Mouse (Mus musculus): ENCODE results near the gene Rubcn. TPM values are rescaled to one million over a fixed set of nuclear protein-coding genes. Genes with fewer than 3 reads are reported as not detected.
"Not testable (repeated sequence)": the region's sequence is repeated elsewhere in the genome, so short reads cannot be mapped to it uniquely, and the experiment has no call there.

Rubcn gene
- total RNA-seq, 2 experiments from 2014 or later = 59.9 to 60.6 TPM

DNA sequence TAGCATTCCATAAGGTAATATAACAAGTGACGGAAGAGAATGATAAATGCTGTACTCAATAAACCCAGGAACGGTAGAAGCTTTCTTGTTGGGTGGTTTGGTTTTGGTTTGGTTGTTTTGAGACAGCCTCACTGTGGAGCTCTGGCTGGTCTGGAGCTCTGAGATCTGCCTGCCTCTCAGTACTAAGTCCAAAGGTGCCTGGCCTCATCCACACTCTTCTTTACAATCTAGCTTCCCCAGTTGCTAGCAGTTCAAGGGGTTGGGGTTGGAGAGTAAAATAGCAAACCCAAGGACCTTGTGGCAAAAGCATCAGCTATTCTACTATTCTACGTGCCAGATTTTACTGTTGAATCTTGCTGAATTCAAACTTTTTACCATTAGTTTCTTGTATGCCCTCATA, 1.7 kb downstream of the Rubcn start:
- no peak for DNase-seq (ENCODE audit: extremely low spot score in 1 of 2, low spot score in 2 of 2)
- intact Hi-C loops (cut with DNase I) = no loop called here

DNA sequence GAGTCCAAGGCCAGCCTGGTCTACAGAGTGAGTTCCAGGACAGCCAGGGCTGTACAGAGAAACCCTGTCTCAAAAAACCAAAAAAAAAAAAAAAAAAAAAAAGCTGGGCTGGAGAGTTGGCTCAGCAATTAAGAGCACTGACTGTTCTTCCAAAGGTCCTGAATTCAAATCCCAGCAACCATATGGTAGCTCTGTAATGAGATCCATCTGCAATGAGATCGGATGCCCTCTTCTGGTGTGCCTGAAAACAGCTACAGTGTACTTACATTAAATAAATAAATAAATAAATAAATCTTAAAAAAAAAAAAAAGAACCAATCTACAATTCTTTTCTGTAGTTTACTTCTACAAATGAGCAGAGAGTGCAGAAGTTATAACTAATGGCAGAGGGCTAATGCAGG, 2.3 kb downstream of the Rubcn start:
- intact Hi-C loops (cut with DNase I); DNase-seq (ENCODE audit: extremely low spot score in 1 of 2, low spot score in 2 of 2): not testable (repeated sequence)

DNA sequence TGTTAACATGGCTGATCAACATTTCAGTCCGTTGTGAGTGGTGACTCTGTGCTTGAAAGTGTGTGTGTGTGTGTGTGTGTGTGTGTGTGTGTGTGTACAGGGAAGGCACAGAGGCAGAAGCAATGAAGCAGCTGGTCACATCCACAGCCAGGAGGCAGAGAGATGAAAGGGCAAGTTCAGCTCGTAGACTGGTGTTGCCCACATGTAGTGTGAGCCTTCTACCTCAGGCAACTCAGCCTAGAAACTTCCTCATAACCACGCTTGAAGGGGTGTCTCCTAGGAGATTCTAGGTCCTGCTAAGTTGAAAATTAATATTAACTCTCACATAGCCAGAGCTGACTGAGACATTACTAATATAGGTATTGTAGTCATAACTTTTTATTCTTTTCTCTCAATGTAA, 4.2 kb downstream of the Rubcn start:
- no peak for DNase-seq (ENCODE audit: extremely low spot score in 1 of 2, low spot score in 2 of 2)
- intact Hi-C loops (cut with DNase I) = no loop called here

DNA sequence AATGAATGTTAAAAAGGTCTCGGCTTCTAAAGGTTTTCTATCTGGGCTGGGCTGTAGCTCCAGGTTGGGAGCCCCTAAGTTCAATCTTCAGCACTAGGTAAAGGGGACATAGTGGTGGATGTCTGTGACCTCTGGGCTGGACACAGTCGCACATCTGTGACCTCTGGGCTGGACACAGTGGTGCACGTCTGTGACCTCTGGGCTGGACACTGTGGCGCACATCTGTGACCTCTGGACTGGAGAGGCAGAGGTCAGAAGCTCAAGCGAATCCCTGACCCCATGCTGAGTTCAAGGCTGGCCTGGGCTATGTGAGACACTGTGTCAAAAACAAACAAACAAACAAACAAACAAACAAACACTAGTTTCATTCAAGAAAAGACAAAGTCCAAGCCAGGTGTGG, 7.3 kb downstream of the Rubcn start:
- intact Hi-C loops (cut with DNase I) = no loop called here
- DNase-seq (ENCODE audit: extremely low spot score in 1 of 2, low spot score in 2 of 2) = no peak

DNA sequence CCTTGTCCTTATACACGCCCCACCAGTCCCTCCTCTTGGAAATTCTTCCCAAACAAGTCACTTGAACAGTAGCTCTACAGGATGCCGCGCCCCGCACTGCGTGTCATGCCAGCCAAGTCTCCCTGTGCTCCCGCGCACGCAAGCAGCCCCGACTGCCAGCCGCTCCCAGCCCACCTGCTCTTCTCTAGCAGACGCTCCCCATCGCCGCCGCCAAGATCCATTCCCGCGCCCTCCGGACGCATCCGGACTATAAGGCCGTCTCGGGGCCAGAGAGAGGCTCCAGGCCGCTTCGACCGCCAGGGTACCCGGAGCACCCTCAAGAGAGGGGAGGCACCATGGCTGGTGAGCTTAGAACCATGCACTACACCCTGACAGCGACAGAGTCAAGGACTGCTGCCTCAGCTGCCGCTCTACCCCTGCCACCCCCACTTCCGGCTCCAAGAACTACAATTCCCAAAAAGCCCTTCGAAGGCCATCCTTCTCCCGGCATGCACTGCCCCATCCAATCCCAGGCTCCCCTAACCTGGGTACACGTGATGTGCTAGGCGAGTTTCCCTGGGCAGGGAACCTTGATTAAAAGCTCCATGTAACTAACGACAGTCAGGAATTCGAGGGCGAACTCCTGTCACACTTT, 9.5 kb downstream of the Rubcn start:
- DNase-seq (ENCODE audit: extremely low spot score in 1 of 2, low spot score in 2 of 2) = peak; percentile 90 to 92
- intact Hi-C loops (cut with DNase I) = no loop called here

DNA sequence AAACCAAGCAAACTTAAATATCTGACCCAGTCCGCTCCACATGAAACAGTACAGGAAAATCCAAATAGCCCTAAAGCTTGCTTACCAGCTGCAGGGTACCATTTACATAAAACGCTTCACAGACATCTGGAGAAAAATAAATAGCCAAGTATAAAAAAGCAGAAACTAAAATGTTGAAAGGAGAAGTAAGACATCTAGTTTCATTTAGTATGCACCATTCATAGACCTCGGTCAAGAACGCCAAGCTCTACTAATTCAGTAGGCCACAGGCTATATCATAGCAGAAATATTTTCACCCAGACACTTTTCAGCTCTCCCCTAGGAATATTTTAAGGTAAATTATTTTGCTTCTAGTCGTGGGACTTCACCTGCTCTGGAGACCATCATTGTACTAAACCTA, 10.9 kb downstream of the Rubcn start:
- intact Hi-C loops (cut with DNase I) = no loop called here
- DNase-seq (ENCODE audit: extremely low spot score in 1 of 2, low spot score in 2 of 2) = no peak

DNA sequence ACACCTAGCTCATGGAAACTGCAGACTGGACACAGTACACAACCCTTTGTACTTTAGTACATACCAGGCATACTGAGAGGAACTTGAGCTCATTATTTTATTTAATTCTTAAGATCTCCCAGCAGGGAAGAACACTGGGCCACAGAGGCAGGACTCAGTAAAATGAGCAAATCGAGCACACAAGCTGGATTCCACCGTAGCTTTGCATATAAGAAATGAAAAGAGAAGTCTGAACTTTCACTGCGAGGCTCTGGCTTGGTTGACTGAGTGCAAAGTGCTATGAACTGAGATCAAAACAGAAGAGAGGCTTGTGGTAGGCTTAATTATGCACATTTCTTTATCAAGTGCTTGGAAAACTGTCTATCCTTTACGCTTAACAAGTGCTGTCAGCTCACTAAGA, 12.2 kb downstream of the Rubcn start:
- no peak for DNase-seq (ENCODE audit: extremely low spot score in 1 of 2, low spot score in 2 of 2)
- intact Hi-C loops (cut with DNase I) = no loop called here

DNA sequence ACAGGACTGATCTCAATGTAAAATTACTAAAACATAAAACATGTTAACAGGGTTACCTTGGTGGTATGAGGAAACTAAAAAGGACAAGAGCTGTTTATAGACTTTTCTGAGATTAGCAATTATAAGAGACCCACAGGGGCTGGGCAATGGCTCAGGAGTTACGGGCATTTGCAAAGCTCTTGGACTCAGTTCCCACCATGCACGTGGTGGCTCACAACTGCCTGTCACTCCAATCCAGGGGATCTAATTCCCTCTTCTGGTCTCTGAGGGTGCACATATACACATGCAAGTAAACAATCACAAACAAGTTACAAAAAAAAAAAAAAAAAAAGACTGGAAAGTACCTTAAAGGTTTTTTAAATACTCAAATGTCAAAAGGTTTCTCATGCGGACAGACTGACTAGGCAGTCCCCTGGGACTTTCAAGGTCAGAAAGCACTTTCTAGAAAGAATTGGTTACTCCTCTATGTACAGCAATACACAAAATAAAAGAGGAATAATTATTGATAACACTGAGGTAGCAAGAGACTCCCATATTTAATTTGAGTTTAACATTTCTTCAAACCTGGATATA, 15.7 kb downstream of the Rubcn start:
- no peak for DNase-seq (ENCODE audit: extremely low spot score in 1 of 2, low spot score in 2 of 2)
- intact Hi-C loops (cut with DNase I) = no loop called here

DNA sequence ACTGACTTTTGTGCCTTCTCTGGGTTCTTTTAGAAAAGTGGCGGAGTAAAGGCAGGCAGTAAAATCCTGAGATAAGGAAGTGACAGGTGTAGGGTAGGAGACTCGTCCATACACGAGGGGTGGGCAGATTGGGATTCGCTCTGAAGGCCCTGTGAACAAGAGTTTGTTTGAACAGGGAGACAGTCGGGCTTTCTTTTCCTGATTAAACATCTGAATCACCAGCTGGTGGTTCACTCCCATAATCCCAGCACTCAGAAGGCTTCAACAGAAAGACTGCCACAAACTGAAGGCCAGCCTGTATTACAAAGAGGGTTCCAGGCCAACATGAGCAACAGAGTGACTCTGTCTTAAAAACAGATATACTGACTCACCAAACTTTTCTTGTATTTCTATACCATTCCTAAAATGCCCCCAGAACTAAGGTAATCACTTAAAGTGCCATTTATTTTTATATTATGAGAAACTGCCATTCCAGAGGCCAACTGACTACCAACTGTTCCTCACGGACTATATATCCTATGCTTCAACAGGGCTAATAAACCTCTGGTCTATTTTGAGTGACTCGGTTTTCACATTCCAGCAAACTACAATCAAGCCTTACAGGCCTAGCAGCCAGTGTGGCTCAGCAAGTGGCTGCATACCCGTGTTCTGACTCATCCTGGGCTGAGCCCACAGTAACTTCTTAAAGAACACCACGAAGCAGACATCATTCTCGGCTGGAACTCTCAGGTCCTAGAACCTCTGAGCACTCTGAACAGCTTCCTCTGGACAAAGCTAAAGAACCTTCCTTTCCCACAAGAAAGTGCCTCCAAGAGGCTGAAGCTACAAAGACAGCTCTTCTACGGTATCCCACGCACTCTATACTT, 18.6 kb downstream of the Rubcn start:
- DNase-seq (ENCODE audit: extremely low spot score in 1 of 2, low spot score in 2 of 2) = no peak
- intact Hi-C loops (cut with DNase I) = no loop called here

DNA sequence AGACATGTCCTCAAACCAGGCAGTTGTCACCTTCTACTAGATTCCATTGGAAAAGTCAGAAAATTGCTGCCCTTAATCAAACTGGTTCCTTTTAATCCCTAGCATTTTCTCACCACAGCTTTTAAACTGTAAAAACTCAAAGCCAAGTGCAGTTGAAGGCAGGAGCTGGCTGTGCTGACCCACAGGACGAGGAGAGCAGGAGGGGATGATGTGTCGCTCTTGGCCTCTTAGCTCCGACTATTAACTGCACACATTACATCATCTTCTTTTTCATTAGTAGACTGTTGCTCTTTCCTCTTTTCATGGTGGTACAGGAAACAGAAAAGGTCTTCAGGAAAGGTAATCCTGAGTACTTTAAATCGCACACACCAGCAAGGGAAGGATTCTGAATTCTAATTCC, 19.2 kb downstream of the Rubcn start:
- intact Hi-C loops (cut with DNase I) = no loop called here
- no peak for DNase-seq (ENCODE audit: extremely low spot score in 1 of 2, low spot score in 2 of 2)

DNA sequence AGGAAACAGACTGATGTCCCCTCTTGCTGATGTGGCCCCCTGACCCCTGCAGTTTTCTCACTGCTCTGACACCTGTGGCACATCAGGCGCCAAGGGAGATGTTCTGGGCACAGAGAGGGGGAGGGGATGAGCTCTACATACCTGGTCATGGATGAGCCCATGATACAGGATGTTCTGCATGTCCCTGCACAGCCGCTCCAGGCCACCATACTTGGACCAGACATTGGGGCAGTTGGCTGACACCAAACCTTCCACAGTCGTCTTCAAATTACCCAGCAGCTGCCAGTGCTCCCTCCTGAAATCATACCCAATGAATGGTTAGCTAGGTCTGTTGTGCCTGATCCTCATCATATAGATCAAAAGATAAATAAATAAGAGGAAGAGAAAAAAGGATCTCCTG, 20.8 kb downstream of the Rubcn start:
- intact Hi-C loops (cut with DNase I) = no loop called here
- DNase-seq (ENCODE audit: extremely low spot score in 1 of 2, low spot score in 2 of 2) = no peak

DNA sequence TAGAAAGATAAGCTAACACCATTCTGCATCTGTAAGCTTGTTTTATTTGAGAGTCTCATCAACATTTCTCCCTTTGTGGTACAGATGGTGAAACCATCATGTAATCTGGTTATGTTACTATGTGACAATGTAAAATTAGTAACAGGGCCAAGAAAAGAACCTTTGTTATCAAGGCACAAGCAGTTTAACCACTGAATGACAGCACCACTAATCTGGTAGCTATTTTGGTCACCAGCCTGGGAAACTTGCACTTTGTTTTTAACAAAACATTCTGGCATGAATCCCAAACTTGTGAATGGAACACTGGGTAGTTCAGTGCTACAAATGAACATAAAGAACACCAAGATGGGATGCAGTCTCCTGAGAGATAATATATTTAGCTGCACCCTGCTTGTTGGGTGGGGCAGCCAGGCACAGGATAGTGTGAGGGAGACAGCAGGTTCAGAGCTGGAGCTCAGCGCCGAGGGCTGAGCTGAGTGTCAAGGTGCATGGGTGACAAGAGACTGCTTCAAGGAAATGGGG, 23.5 kb downstream of the Rubcn start:
- intact Hi-C loops (cut with DNase I) = no loop called here
- peak in 1 of 2 experiments; percentile 45 for DNase-seq (ENCODE audit: extremely low spot score in 1 of 2, low spot score in 2 of 2)

DNA sequence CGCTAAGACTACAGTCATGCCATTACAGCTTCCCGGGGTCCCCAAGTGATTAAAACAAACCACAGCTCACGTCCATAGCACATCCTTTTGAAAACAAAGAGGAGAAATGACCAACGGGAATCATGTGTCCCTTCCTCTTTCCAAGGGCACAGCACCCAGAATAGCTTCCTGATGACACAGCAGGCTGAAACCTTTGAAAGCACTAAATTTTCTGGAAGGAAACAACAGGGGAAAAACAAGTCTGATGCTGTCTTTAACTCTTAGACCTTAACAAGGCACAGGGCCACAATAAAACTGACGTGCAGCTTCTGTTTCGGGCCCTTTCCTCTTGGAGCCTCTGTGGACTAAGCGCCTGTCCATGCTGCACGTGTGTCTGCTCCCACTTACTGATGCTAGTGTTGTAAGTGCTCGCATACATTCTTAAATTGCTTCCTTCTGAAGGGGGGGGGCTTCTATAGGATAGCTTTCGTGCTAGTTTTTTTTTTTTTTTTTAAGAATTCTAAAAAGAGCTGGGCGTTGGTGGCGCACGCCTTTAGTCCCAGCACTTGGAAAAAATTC, 24.0 kb downstream of the Rubcn start:
- no peak for DNase-seq (ENCODE audit: extremely low spot score in 1 of 2, low spot score in 2 of 2)
- intact Hi-C loops (cut with DNase I) = no loop called here

DNA sequence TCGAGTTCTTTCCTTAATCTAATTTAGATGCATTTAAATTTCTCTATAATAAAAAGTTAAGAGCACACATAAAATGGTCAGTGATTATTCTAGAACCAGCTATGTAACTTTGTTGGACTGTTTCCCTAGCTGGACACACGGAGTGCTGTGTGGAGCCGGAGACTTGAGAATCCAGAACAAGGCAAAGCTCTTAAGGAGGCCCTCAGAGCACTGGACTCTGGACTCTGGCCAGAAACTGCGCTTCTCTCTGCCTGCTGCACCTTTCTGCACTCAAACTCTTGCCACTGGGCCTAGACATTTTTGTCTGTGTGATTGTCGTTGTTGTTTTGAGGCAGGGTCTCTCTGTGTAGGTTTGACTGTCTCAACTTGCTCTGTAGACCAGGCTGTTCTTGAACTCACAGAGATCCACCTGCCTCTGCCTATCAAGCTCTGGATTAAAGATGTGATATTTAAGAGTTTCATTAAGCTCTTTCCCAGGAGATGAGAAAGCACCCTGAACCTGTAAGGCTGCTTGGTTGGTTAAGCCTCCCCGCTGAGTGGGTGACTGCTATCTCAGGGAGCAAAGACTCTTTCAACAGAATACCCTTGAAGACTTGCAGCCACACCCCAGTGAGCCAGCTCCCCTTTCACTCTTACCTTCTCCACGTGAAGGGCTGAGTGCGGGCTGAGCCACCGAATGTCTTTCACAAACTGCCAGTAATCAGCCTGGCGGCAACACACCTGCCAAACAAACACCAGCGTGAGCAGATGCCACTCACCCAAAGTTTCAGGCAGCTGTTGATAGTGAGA, 28.3 kb downstream of the Rubcn start:
- intact Hi-C loops (cut with DNase I) = no loop called here
- DNase-seq (ENCODE audit: extremely low spot score in 1 of 2, low spot score in 2 of 2) = no peak

DNA sequence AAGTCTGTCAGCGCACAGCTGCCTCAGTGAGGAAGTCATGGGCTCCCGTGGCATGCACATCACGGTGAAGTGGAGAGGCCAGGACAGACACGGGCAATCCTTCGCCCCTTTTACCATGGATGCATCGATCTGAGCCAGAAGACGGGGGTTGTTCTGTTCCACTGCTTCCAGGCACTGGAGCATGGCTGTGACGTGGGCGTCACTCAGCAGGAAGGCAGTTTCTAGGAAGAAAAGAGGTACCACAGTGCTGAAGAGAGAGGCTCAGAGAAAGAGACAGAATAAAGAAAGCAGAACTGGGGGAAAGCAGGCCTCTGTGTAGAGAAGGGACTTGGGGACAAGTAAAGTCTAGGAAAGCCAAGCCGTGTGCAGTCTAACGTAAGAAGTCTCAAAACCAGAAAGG, 30.5 kb downstream of the Rubcn start:
- intact Hi-C loops (cut with DNase I) = no loop called here
- no peak for DNase-seq (ENCODE audit: extremely low spot score in 1 of 2, low spot score in 2 of 2)

DNA sequence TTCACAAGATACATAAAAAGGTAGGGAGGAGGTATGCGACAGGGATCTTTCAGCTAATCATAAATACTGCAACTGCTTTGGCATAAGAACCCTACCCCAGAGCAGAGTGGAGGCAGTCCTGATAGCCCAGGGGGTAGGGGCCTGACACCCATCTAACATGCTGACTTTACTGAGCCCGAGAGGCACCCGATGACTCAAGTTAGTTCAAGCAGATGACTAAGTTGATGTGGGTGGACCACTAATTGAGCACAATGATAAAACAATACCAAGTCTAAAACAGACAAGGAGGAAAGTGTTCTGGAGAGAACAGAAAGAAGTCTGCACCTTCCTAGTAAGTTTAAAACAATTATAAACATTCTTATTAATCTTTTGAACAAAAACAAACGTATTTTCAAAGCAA, 46.1 kb downstream of the Rubcn start:
- no peak for DNase-seq (ENCODE audit: extremely low spot score in 1 of 2, low spot score in 2 of 2)
- intact Hi-C loops (cut with DNase I) = no loop called here

DNA sequence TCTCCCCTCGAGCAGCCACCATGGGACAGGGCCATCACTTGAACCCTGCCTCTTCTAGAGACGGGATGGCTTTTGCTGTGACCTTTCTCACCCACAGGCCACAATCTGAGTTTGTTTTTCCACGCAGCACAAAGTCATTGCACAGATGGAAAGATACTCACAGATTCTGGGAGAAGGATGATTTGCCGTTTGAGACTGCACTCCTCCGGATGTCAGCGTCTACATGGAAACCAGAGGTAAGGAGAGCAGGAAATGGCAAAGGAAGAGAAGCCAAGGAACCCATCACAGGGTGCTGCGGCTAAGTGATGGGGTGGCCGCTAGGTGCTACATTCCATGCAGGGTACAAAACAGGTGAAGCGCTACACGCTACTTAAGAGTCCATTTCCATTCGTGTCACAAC, 48.5 kb downstream of the Rubcn start:
- no peak for DNase-seq (ENCODE audit: extremely low spot score in 1 of 2, low spot score in 2 of 2)
- intact Hi-C loops (cut with DNase I) = no loop called here

DNA sequence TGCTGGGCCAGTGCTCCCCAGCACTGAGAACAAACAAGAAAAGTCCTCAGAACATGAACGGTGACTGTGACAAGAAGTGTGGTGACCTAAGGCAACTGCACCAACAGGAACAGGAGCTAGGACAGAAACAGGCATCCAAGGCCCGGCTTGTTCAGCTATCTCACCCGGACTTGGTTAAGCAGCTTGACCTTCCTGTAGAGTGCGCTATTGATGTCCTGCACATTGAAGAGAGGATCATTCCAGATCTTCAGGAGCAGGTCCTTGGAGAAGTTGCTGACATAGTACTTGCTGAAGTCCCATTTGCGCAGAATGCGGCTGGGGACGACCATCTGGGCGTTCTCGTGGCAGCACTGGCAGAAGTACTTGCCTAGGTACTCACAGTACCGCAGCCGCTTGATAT, 51.0 kb downstream of the Rubcn start:
- intact Hi-C loops (cut with DNase I) = no loop called here
- no peak for DNase-seq (ENCODE audit: extremely low spot score in 1 of 2, low spot score in 2 of 2)

DNA sequence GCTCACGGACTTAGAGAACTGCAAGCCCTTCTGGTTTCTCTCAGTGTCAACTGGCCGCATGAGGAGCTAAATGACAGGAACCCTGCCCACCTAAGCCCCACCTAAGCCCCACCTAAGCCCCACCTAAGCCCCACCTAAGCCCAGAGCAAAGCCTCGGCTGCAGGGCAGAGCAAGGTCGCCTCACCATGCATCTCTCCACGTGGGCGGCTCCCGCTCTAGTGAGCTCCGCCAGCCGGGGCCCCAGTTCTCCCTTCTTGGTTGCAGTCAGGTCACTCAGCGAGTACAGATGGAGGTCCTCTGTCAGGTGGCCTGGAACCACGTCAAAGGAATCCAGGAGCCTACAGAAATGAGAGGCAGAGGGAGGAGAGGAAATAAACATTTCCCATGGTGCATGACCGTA, 52.2 kb downstream of the Rubcn start:
- no peak for DNase-seq (ENCODE audit: extremely low spot score in 1 of 2, low spot score in 2 of 2)
- intact Hi-C loops (cut with DNase I) = no loop called here

All from left cerebral cortex, postnatal 10 days (tissue).